Mouse (Mus musculus): ENCODE measurements around the gene Mrgpra1. TPM values are rescaled to one million over a fixed set of nuclear protein-coding genes. Genes with fewer than 3 reads are reported as not detected.

Gene Mrgpra1
- not detected in 2 replicates for polyA plus RNA-seq (2021; fragmentation: Nextera tagmentation)
- long read RNA-seq, experiment 1 = 0 reads
- long read RNA-seq, experiment 2 = 0 reads

GRCm38 (mm10) chr7:47354140-47354539 is at the start of gene Mrgpra1:
TSS of gene Mrgpra1 (minus strand) at chr7:47354240.

Other genes starting within 250 kb of the Mrgpra1 start
- gene Ptpn5, start 220.6 kb downstream of the Mrgpra1 start, polyA plus RNA-seq (2021; fragmentation: Nextera tagmentation) = 48.5 and 61.6 TPM in 2 replicates
- not detected in 2 replicates for gene Mrgpra6, start 149.3 kb downstream of the Mrgpra1 start, polyA plus RNA-seq (2021; fragmentation: Nextera tagmentation)
- gene Mrgpra9, start 101.4 kb downstream of the Mrgpra1 start, polyA plus RNA-seq (2021; fragmentation: Nextera tagmentation) = not detected in 2 replicates
- gene Mrgpra2a, start 97.9 kb upstream of the Mrgpra1 start, polyA plus RNA-seq (2021; fragmentation: Nextera tagmentation) = not detected in 2 replicates
- gene Mrgpra2b, start 174.6 kb upstream of the Mrgpra1 start, polyA plus RNA-seq (2021; fragmentation: Nextera tagmentation) = not detected in 2 replicates
- gene Mrgpra3, start 247.1 kb upstream of the Mrgpra1 start, polyA plus RNA-seq (2021; fragmentation: Nextera tagmentation) = not detected in 2 replicates